Mouse (Mus musculus): ENCODE data around the gene Slf1. TPM values are rescaled to one million over a fixed set of nuclear protein-coding genes. Genes with fewer than 3 reads are reported as not detected.

Gene Slf1
- polyA plus RNA-seq, 1 experiment from 2014 or later, result 33.8 TPM

Other genes starting within 250 kb of the Slf1 start
- gene 2210408I21Rik, start 67 bp upstream of the Slf1 start, polyA plus RNA-seq (2015; fragmentation: Nextera tagmentation; extraction: Ambion mirVana), result 10.7 and 11.0 TPM in 2 replicates